In the genomic region with DNA sequence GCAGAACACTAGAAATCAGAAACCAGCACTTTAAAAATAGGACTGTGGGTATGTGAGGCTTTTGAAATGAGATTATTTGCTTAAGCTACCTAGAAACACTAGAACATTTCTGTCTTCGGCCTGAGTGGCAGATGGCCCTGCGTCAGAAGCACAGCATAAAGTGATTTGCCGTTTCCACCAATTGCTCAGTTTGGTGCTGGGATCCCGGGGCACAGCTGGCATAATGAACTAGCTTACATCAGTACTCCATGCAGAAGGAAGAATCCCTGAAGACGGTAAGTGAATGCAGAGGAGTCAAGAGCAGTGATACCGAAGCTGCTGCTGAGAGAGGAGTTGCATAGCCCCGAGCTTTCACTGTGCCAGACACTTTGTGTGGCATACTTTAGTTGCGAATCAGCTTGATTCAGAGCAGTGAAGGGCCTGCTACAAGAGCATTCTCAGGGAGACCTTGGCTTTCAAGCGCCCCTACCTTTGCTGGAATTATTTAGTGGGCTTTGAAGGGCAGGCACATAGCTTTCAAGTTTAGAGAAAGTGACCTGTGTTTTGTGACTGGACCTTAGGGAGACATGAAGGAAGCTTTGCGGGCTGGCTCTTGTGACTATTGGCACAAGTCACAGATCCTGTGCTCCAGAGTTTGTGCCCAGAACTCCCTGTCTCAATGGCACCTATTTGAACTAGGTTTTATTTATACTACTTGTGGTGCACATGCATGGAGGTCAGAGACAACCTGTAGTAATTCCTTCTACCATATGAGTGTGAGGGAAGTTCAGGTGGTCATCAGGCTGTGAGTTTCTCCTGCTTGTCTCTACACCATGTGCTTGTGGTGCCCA, we compare ENCODE assay signal across 10 mouse cellular contexts. TPM values are rescaled to one million over a fixed set of nuclear protein-coding genes. Genes with fewer than 3 reads are reported as not detected.
DNase-seq lines count a peak whose midpoint lies in the region; ATAC-seq and TF ChIP-seq lines count a peak whose summit lies in the region.
"Had no signal": no experiment of that assay in that cellular context is flagged by ENCODE, and none has a peak within 500 bp of the region (broad histone marks: within the 10 kb centered on the region; RNA-seq: fewer than 3 reads in every experiment).

No protein-coding gene starts in this region.

- TF ChIP-seq POLR2A in cerebellum, adult 2 months (IDR thresholded peaks at IDR 0.05; ENCODE audit: borderline replicate concordance, insufficient read depth, low read length) = no peak

- no peak overlapping the region for H3K27ac ChIP-seq in cerebellum, adult 2 months (ENCODE audit: insufficient read depth, low read length)
- peak overlapping the region; percentile 59; the same call in 1 of the 2 replicates for H3K27ac ChIP-seq in neural tube, embryonic 13.5 days (replicated peaks)
- H3K27ac ChIP-seq in stomach, postnatal 0 days (replicated peaks) = 0 out of 2 replicates have a peak overlapping the region, but pooled peaks have one; percentile 13

- H3K9ac ChIP-seq in neural tube, embryonic 13.5 days = no peak overlapping the region
- no peak overlapping the region for H3K9ac ChIP-seq in stomach, postnatal 0 days (ENCODE audit: low read length)

- no peaks in the 10 kb centered on the region; the same call in 1 of the 2 replicates for H3K9me3 ChIP-seq in neural tube, embryonic 13.5 days
- no peaks in the 10 kb centered on the region for H3K9me3 ChIP-seq in stomach, postnatal 0 days (ENCODE audit: control insufficient read depth, low read length)

- no peak for TF ChIP-seq CTCF in cerebellum, adult 2 months (IDR thresholded peaks at IDR 0.05; ENCODE audit: borderline replicate concordance, insufficient read depth, low read depth, low read length)
- no peak for TF ChIP-seq CTCF in stomach, postnatal 0 days (IDR thresholded peaks at IDR 0.05; ENCODE audit: low read depth)

- ATAC-seq in neural tube, embryonic 13.5 days (ENCODE audit: low read depth) = no peak
- peak; percentile 16; the same call in 1 of the 2 replicates for ATAC-seq in stomach, postnatal 0 days (ENCODE audit: low FRiP score, low TSS enrichment)
- ATAC-seq in inflammation-experienced regulatory T-cells, adult 6 months = no peak

- no peak overlapping the region for H3K4me2 ChIP-seq in neural tube, embryonic 13.5 days
- H3K4me2 ChIP-seq in stomach, postnatal 0 days (replicated peaks; ENCODE audit: low read depth) = no peak overlapping the region

- 34% methylated on average over 10 of the region's 10 CpGs for WGBS in cerebellum, adult 2 months
- 77% methylated on average over 10 of the region's 10 CpGs for WGBS in neural tube, embryonic 13.5 days
- WGBS in stomach, postnatal 0 days = 64% methylated on average over 10 of the region's 10 CpGs

- no peaks in the 10 kb centered on the region for H3K27me3 ChIP-seq in cerebellum, adult 2 months (ENCODE audit: control insufficient read depth, insufficient read depth, low read length)
- H3K27me3 ChIP-seq in neural tube, embryonic 13.5 days = no peaks in the 10 kb centered on the region
- no peaks in the 10 kb centered on the region for H3K27me3 ChIP-seq in stomach, postnatal 0 days (ENCODE audit: control insufficient read depth, insufficient read depth, low read length)

- peaks cover 19% of the 10 kb centered on the region for H3K36me3 ChIP-seq in neural tube, embryonic 13.5 days
- no peaks in the 10 kb centered on the region for H3K36me3 ChIP-seq in stomach, postnatal 0 days (ENCODE audit: control insufficient read depth, insufficient read depth, low read length)

- peak; percentile 37 to 40 for DNase-seq in cerebellum, postnatal 14 days
- DNase-seq in cerebellum, adult 2 months = no peak
- no peak for DNase-seq in neural tube, embryonic 10.5 days (ENCODE audit: extremely low spot score, low spot score)
- DNase-seq in left cerebral cortex, adult 8-10 months (ENCODE audit: low spot score in 2 of 2) = peak; percentile 54 to 76
- no peak for DNase-seq in stomach, postnatal 0 days (ENCODE audit: low spot score)
- DNase-seq in natural killer cell, adult 2 months (ENCODE audit: low spot score in 2 of 2) = no peak

- H3K4me3 ChIP-seq in cerebellum, adult 2 months (replicated peaks; ENCODE audit: insufficient read depth, low read depth, low read length) = no peak overlapping the region
- no peak overlapping the region for H3K4me3 ChIP-seq in neural tube, embryonic 13.5 days
- no peak overlapping the region for H3K4me3 ChIP-seq in stomach, postnatal 0 days (ENCODE audit: low read depth, low read length)

- TF ChIP-seq EP300 in stomach, postnatal 0 days (optimal IDR thresholded peaks at IDR 0.05) = no peak

- 0 out of 2 replicates have a peak, but pooled peaks cover 2% of the 10 kb centered on the region for H3K4me1 ChIP-seq in cerebellum, adult 2 months (ENCODE audit: control insufficient read depth, insufficient read depth, low read length)
- no peaks in the 10 kb centered on the region for H3K4me1 ChIP-seq in neural tube, embryonic 13.5 days (replicated peaks)
- H3K4me1 ChIP-seq in stomach, postnatal 0 days (replicated peaks; ENCODE audit: control insufficient read depth, insufficient read depth) = no peaks in the 10 kb centered on the region

RNA-seq across cellular contexts. Expression of gene Olfr1373, which starts 15.5 kb away (rescaled TPM):
- not detected in 2 replicates for polyA plus RNA-seq in cerebellum, adult 2 months (2012; rRNA removed)
- not detected in 2 replicates for polyA plus RNA-seq in neural tube, embryonic 13.5 days (2015; fragmentation: Nextera tagmentation; extraction: Ambion mirVana)
- total RNA-seq in left cerebral cortex, adult 8-10 months (2022) = not detected
- not detected in 2 replicates for polyA plus RNA-seq in stomach, postnatal 0 days (2015; fragmentation: Nextera tagmentation; extraction: Ambion mirVana)
- not detected for polyA plus RNA-seq in inflammation-experienced regulatory T-cells, adult 6 months (2017; shearing (Covaris generic))
- polyA plus RNA-seq: limb, embryonic 11.5 days; spleen, adult 2 months had no signal

RNA-seq across cellular contexts. Expression of gene Ppp2ca, which starts 31.4 kb away (rescaled TPM):
- 112 and 113 TPM in 2 replicates for polyA plus RNA-seq in cerebellum, adult 2 months (2012; rRNA removed)
- 137 and 141 TPM in 2 replicates for polyA plus RNA-seq in neural tube, embryonic 13.5 days (2015; fragmentation: Nextera tagmentation; extraction: Ambion mirVana)
- 100 to 1,000 TPM; 110 to 125 (median 118) TPM for total RNA-seq in left cerebral cortex, adult 8-10 months (2022)
- 63.8 and 66.5 TPM in 2 replicates for polyA plus RNA-seq in stomach, postnatal 0 days (2015; fragmentation: Nextera tagmentation; extraction: Ambion mirVana)
- 10 to 100 TPM; 14.5 to 15.1 (median 14.5) TPM for polyA plus RNA-seq in inflammation-experienced regulatory T-cells, adult 6 months (2017; shearing (Covaris generic))

Comparison
In these comparisons a context has a peak if more than half of its experiments do, and no peak if none do; other contexts are left out.
1. DNase-seq: peak in cerebellum, postnatal 14 days (2 of 2) and left cerebral cortex, adult 8-10 months (2 of 2); none in cerebellum, adult 2 months (0 of 2), neural tube, embryonic 10.5 days (single experiment), stomach, postnatal 0 days (single experiment) and natural killer cell, adult 2 months (0 of 2).